Mouse (Mus musculus) heart, embryonic 15.5 days (tissue): ENCODE results near the gene Spata2. TPM values are rescaled to one million over a fixed set of nuclear protein-coding genes. Genes with fewer than 3 reads are reported as not detected.

Experiments used
- ATAC-seq: fragments of 200-750 bp; cut with Nextera tagmentation; replicated peaks from 2 replicates; pipeline ENCODE4 v1.8.0; 2017; ENCODE audit warnings: low read depth, moderate TSS enrichment; ENCODE audit not compliant: insufficient number of reproducible peaks, insufficient read depth, low FRiP score
- H3K27ac ChIP-seq: fragments of 300-500 bp; sonication (generic); 2 replicates; pipeline ENCODE4 v1.5.1; 2015; ENCODE audit warnings: mild to moderate bottlenecking, inconsistent platforms
- H3K27me3 ChIP-seq: fragments of 300-500 bp; sonication (generic); 2 replicates; pipeline ENCODE4 v1.6.1; 2015; ENCODE audit warnings: inconsistent platforms
- H3K36me3 ChIP-seq: fragments of 300-500 bp; sonication (generic); 2 replicates; pipeline ENCODE4 v1.6.1; 2015; ENCODE audit warnings: mild to moderate bottlenecking, inconsistent platforms
- H3K4me1 ChIP-seq: fragments of 300-500 bp; sonication (generic); replicated peaks from 2 replicates; pipeline ENCODE4 v1.6.1; 2015; ENCODE audit warnings: inconsistent platforms
- H3K4me2 ChIP-seq: fragments of 300-500 bp; sonication (generic); 2 replicates; pipeline ENCODE4 v1.6.1; 2015; ENCODE audit warnings: inconsistent platforms, mild to moderate bottlenecking, moderate library complexity
- H3K4me3 ChIP-seq: fragments of 300-500 bp; sonication (generic); 2 replicates; pipeline ENCODE4 v1.5.1; 2015; ENCODE audit warnings: mild to moderate bottlenecking, inconsistent platforms
- H3K9ac ChIP-seq: fragments of 300-500 bp; sonication (generic); 2 replicates; pipeline ENCODE4 v1.6.1; 2015; ENCODE audit warnings: mild to moderate bottlenecking, inconsistent platforms
- H3K9me3 ChIP-seq: fragments of 300-500 bp; sonication (generic); replicated peaks from 2 replicates; pipeline ENCODE4 v1.6.1; 2016; ENCODE audit warnings: inconsistent platforms
- WGBS: fragments of 180-500 bp; shearing (Covaris S2); methylation state at CpG from one replicate; pipeline ENCODE4 v1.1.7; 2015; ENCODE audit warnings: mixed read lengths; 5-methylcytosine and 5-hydroxymethylcytosine counted together
- polyA plus RNA-seq: library from polyadenylated mRNA; unstranded; fragments of >200 nt; fragmentation: Nextera tagmentation; extraction: Ambion mirVana; gene quantifications from 2 replicates; pipeline ENCODE4 v1.2.1, GENCODE M21; 2015

Gene Spata2
- polyA plus RNA-seq, 1 experiment from 2014 or later = 13.8 TPM

DNA sequence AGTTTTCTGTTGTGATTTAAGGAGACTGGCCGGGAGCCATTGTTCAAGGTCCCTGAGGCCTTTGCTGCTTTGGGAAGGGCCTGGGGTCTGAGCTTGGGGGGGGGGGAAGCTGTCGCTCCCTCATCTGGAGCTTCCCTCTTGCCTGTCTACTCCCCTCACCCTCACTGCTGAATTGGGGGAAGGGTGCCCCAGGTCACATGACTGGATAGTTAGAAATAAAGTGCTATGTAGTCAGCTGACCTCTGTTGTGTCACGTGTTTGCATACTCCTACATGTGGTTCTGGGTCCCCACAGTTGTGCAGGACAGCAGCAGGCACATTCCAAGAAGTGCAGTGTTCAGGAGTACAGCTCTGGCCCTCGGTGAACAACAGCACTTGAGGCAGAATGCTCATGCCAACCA, 15.9 kb downstream of the Spata2 start:
- no peak overlapping the region for H3K4me2 ChIP-seq
- peak overlapping the region; percentile 70 for H3K27ac ChIP-seq
- H3K36me3 ChIP-seq = peaks cover 32% of the 10 kb centered on the region
- peaks cover 19% of the 10 kb centered on the region for H3K4me1 ChIP-seq
- no peak for ATAC-seq
- WGBS = 51% methylated on average over 4 of the region's 4 CpGs
- H3K27me3 ChIP-seq = no peaks in the 10 kb centered on the region
- H3K4me3 ChIP-seq = no peak overlapping the region
- H3K9ac ChIP-seq = no peak overlapping the region
- H3K9me3 ChIP-seq = no peaks in the 10 kb centered on the region

DNA sequence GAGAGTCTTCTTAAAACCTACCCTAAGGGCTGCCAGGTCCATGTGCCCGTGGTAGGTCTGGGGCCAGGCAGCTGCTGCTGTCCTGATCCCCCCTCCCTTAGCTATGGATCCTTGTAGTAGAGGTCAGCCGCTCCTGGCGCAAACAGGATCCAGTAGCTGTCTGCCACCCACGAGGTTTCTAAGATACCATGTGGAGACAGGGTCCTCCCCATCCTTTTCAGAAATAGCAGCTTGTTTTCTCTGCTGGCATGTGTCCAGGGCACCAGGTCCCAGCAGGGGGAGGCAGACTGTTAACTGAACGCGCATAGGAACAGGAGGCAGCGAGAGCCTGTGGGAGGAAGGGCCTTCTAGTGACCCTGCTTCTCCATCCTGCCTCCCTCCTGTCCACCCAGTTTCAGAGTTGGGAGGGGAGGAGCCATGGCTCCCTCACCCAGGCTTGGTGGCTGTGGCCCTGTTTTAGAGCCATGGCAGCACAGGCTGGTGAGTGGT, 16.4 kb downstream of the Spata2 start:
- 13% methylated on average over 7 of the region's 7 CpGs for WGBS

GRCm38 (mm10) chr2:167475596-167475995, 17.1 kb downstream of the Spata2 start:
- H3K4me1 ChIP-seq = peaks cover 19% of the 10 kb centered on the region
- peaks cover 34% of the 10 kb centered on the region for H3K36me3 ChIP-seq
- ATAC-seq = no peak
- 74% methylated on average over 5 of the region's 5 CpGs for WGBS
- no peak overlapping the region for H3K9ac ChIP-seq
- H3K27me3 ChIP-seq = no peaks in the 10 kb centered on the region
- H3K4me3 ChIP-seq = no peak overlapping the region
- no peaks in the 10 kb centered on the region for H3K9me3 ChIP-seq
- H3K27ac ChIP-seq = peak overlapping the region; percentile 70
- no peak overlapping the region for H3K4me2 ChIP-seq

More for the DNA sequence above, 16.4 kb downstream of the Spata2 start:
- H3K27ac ChIP-seq = peak overlapping the region; percentile 70
- H3K36me3 ChIP-seq = peaks cover 37% of the 10 kb centered on the region
- peak; percentile 79 for ATAC-seq
- no peaks in the 10 kb centered on the region for H3K27me3 ChIP-seq
- H3K4me2 ChIP-seq = no peak overlapping the region
- H3K9ac ChIP-seq = no peak overlapping the region
- no peaks in the 10 kb centered on the region for H3K9me3 ChIP-seq
- no peak overlapping the region for H3K4me3 ChIP-seq
- H3K4me1 ChIP-seq = peaks cover 19% of the 10 kb centered on the region

DNA sequence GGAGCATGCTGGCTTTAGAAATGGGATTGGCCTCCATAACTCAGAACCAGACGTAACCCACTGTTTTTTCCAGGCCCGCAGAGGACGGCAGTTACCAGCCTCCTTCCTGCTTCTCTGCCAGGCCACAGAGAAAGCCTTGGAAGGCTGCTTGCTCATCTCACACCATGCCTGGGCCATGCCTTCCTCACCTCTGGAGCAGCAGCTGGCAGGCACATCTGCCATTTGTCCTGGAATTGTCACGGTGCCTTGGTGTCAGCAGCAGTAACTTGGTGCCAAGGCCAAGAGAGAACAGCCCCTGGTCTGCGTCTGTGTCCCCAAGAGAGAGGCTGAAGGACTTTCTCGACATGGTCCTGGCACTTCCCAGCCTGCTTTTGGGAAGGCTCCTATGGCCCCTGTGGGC, 18.5 kb downstream of the Spata2 start:
- no peak overlapping the region for H3K4me2 ChIP-seq
- WGBS = 79% methylated on average over 6 of the region's 6 CpGs

GRCm38 (mm10) chr2:167471585-167471984, 21.1 kb downstream of the Spata2 start:
- ATAC-seq = no peak
- Histone ChIP-seq H3K9me3 (no peaks in the 10 kb centered on the region), H3K4me2 (no peak overlapping the region), H3K27me3 (no peaks in the 10 kb centered on the region), H3K4me1 (peaks cover 12% of the 10 kb centered on the region), H3K27ac (no peak overlapping the region), H3K36me3 (peaks cover 57% of the 10 kb centered on the region), H3K4me3 (no peak overlapping the region), H3K9ac (no peak overlapping the region)
- 83% methylated on average over 6 of the region's 6 CpGs for WGBS

More for the DNA sequence above, 18.5 kb downstream of the Spata2 start:
- Histone ChIP-seq H3K9ac (no peak overlapping the region), H3K36me3 (peaks cover 48% of the 10 kb centered on the region), H3K9me3 (no peaks in the 10 kb centered on the region), H3K4me1 (peaks cover 19% of the 10 kb centered on the region), H3K27ac (no peak overlapping the region), H3K27me3 (no peaks in the 10 kb centered on the region), H3K4me3 (no peak overlapping the region)
- no peak for ATAC-seq

- Histone ChIP-seq H3K9ac (no peak overlapping the region), H3K4me1 (peaks cover 2% of the 10 kb centered on the region), H3K27me3 (no peaks in the 10 kb centered on the region), H3K4me2 (no peak overlapping the region), H3K9me3 (no peaks in the 10 kb centered on the region), H3K36me3 (peaks cover 67% of the 10 kb centered on the region), H3K27ac (no peak overlapping the region), H3K4me3 (no peak overlapping the region)
- 88% methylated on average over 3 of the region's 3 CpGs for WGBS
- ATAC-seq = no peak
Observed at GRCm38 (mm10) chr2:167470611-167471010, 22.1 kb downstream of the Spata2 start.

GRCm38 (mm10) chr2:167468444-167468843, 24.2 kb downstream of the Spata2 start:
- no peak overlapping the region for H3K9ac ChIP-seq
- peaks cover 60% of the 10 kb centered on the region for H3K36me3 ChIP-seq
- no peaks in the 10 kb centered on the region for H3K9me3 ChIP-seq
- H3K4me3 ChIP-seq = no peak overlapping the region
- H3K27me3 ChIP-seq = no peaks in the 10 kb centered on the region
- WGBS = 78% methylated on average over 6 of the region's 6 CpGs
- no peak for ATAC-seq
- H3K27ac ChIP-seq = no peak overlapping the region
- no peaks in the 10 kb centered on the region for H3K4me1 ChIP-seq
- H3K4me2 ChIP-seq = no peak overlapping the region

GRCm38 (mm10) chr2:167467214-167467613, 25.5 kb downstream of the Spata2 start:
- no peak for ATAC-seq
- Histone ChIP-seq H3K27me3 (no peaks in the 10 kb centered on the region), H3K4me1 (0 out of 2 replicates have a peak, but pooled peaks cover 2% of the 10 kb centered on the region), H3K36me3 (peaks cover 51% of the 10 kb centered on the region), H3K9ac (no peak overlapping the region), H3K4me3 (no peak overlapping the region), H3K4me2 (no peak overlapping the region), H3K27ac (no peak overlapping the region), H3K9me3 (no peaks in the 10 kb centered on the region)
- WGBS = 70% methylated on average over 5 of the region's 5 CpGs

GRCm38 (mm10) chr2:167465951-167466350, 26.7 kb downstream of the Spata2 start:
- Histone ChIP-seq H3K27me3 (no peaks in the 10 kb centered on the region), H3K9ac (no peak overlapping the region), H3K4me2 (no peak overlapping the region), H3K4me1 (0 out of 2 replicates have a peak, but pooled peaks cover 2% of the 10 kb centered on the region), H3K4me3 (no peak overlapping the region), H3K36me3 (peaks cover 43% of the 10 kb centered on the region), H3K9me3 (no peaks in the 10 kb centered on the region), H3K27ac (no peak overlapping the region)
- no peak for ATAC-seq
- 87% methylated on average over 3 of the region's 3 CpGs for WGBS

DNA sequence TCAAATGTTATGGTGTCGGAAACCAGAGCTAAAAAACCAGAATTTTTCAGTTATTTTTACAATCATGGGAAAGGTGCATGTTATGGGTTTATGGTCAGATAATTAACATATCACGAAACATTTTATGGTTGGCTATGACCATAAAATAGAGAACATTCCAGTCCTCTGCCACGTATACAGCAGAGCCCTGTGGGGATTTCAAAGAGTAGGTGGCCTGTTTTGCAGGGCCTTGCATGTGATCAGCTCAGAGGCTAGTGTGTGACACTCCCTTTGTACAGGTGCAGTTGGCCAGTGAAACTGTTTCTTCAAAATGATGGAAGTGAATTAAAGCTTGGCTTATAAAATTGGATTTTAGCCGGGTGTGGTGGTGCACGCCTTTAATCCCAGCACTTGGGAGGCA, 28.9 kb downstream of the Spata2 start:
- H3K9ac ChIP-seq = no peak overlapping the region
- peaks cover 42% of the 10 kb centered on the region for H3K36me3 ChIP-seq
- no peak overlapping the region for H3K27ac ChIP-seq
- no peaks in the 10 kb centered on the region for H3K9me3 ChIP-seq
- H3K4me1 ChIP-seq = 0 out of 2 replicates have a peak, but pooled peaks cover 2% of the 10 kb centered on the region
- no peak overlapping the region for H3K4me2 ChIP-seq
- no peaks in the 10 kb centered on the region for H3K27me3 ChIP-seq
- ATAC-seq = no peak
- WGBS = 91% methylated on average over 5 of the region's 5 CpGs
- H3K4me3 ChIP-seq = no peak overlapping the region

GRCm38 (mm10) chr2:167462954-167463353, 29.7 kb downstream of the Spata2 start:
- WGBS = 52% methylated on average over 6 of the region's 6 CpGs
- no peaks in the 10 kb centered on the region for H3K9me3 ChIP-seq
- H3K4me2 ChIP-seq = no peak overlapping the region
- peak; percentile 60; the same call in 1 of the 2 replicates for ATAC-seq
- H3K27ac ChIP-seq = no peak overlapping the region
- no peaks in the 10 kb centered on the region for H3K27me3 ChIP-seq
- H3K4me1 ChIP-seq = 0 out of 2 replicates have a peak, but pooled peaks cover 2% of the 10 kb centered on the region
- no peak overlapping the region for H3K4me3 ChIP-seq
- no peak overlapping the region for H3K9ac ChIP-seq
- peaks cover 45% of the 10 kb centered on the region for H3K36me3 ChIP-seq
